Mouse (Mus musculus) macrophage (primary cell): ENCODE results near the gene Mlph. TPM values are rescaled to one million over a fixed set of nuclear protein-coding genes. Genes with fewer than 3 reads are reported as not detected.

Experiments
- H3K27ac ChIP-seq: fragments of 350-480 bp; formaldehyde crosslinking; 2 replicates; pipeline ENCODE4 v1.9.0; 2021
- H3K36me3 ChIP-seq: fragments of 350-480 bp; formaldehyde crosslinking; 2 replicates; pipeline ENCODE4 v1.9.0; 2021; ENCODE audit errors: inconsistent target
- H3K4me3 ChIP-seq: fragments of 350-480 bp; formaldehyde crosslinking; 2 replicates; pipeline ENCODE4 v1.9.0; 2021; ENCODE audit errors: inconsistent target
- H3K79me2 ChIP-seq: fragments of 350-480 bp; formaldehyde crosslinking; 2 replicates; pipeline ENCODE4 v1.9.0; 2021; ENCODE audit errors: inconsistent target
- WGBS: methylation state at CpG from one replicate; pipeline ENCODE4 v1.1.7; 2026; ENCODE audit warnings: inconsistent platforms; ENCODE audit not compliant: missing documents; 5-methylcytosine and 5-hydroxymethylcytosine counted together
- polyA plus RNA-seq: library from polyadenylated mRNA; stranded (reverse); fragments of 250-400 nt; gene quantifications from 3 replicates; pipeline ENCODE4 v1.2.4, GENCODE M21; 2018; ENCODE audit warnings: inconsistent platforms

Gene Mlph
- polyA plus RNA-seq, 1 experiment from 2014 or later, result 0.16 TPM

GRCm38 (mm10) chr1:90969881-90970390 lies 55.1 kb downstream of the Mlph start:
- 93% methylated on average over 10 of the region's 10 CpGs for WGBS
- H3K79me2 ChIP-seq, result no peaks in the 10 kb centered on the region
- no peaks in the 10 kb centered on the region for H3K36me3 ChIP-seq
- no peak overlapping the region for H3K4me3 ChIP-seq
- H3K27ac ChIP-seq, result no peak overlapping the region

GRCm38 (mm10) chr1:90972911-90973573 lies 58.2 kb downstream of the Mlph start:
- H3K79me2 ChIP-seq, result no peaks in the 10 kb centered on the region
- peak overlapping the region; percentile 89 for H3K27ac ChIP-seq
- 34% methylated on average over 9 of the region's 9 CpGs for WGBS
- no peak overlapping the region for H3K4me3 ChIP-seq
- no peaks in the 10 kb centered on the region for H3K36me3 ChIP-seq

GRCm38 (mm10) chr1:90973574-90973911 lies 58.7 kb downstream of the Mlph start:
- Histone ChIP-seq H3K79me2 (no peaks in the 10 kb centered on the region), H3K36me3 (no peaks in the 10 kb centered on the region), H3K27ac (peak overlapping the region; percentile 89), H3K4me3 (no peak overlapping the region)
- WGBS, result 58% methylated on average over 2 of the region's 2 CpGs

DNA sequence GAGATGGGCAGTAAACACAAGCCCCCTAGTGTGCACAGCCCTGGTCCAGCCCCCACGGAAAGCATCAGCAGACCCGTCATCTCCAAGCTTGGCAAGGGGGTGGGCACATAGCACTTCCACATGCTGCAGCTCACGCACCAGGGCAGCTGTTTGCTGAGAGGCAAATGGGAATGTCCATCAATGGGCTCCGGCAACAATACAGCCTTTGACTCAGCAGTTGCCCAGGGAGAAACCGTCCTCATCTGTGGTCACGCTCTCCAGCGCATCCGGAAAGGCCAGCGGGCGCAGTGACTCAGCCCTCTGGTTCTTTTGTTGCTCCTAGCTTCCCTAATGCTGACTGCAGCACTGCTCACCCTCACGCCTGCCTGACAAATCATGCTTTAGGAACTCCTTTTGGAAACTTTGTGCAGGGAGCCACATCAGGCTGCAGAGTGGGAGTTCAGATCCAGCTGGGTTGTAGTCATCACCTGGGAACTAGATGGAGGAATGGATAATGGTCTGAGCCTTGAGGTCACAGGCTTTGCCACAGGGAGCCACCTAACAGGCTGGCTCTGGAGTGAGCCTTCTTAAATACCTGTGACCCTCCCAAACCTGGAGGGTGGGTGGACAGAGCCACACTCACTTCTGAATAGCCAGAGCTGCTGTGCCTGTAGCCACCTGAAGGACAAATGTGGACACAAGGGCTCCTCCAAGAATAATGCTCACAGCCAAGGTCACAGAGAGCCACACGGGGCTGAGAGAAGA lies 60.2 kb downstream of the Mlph start:
- 3% methylated on average over 12 of the region's 12 CpGs for WGBS
- H3K36me3 ChIP-seq, result no peaks in the 10 kb centered on the region
- H3K79me2 ChIP-seq, result no peaks in the 10 kb centered on the region
- peak overlapping the region; percentile 89 for H3K27ac ChIP-seq
- H3K4me3 ChIP-seq, result no peak overlapping the region

DNA sequence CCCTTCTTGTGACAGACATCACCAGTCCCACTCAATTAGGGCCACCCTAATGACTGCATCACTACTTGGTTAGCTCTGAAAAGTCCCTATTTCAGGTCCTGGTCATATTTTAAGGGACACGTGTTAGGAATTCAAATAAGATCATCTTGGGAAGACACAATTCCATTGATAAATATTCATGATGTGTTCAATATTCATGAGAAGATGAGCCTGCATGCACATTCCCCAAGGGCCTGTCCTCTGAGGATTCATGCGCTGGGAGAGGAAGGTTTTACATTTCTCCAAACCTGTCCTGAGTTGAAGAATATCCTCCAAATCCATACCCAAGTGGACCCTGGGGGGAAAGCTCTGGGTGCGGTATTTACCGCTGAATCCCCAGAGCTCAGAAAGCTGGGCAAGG lies 61.1 kb downstream of the Mlph start:
- 94% methylated on average over 4 of the region's 4 CpGs for WGBS
- Histone ChIP-seq H3K79me2 (no peaks in the 10 kb centered on the region), H3K4me3 (no peak overlapping the region), H3K27ac (peak overlapping the region; percentile 89), H3K36me3 (no peaks in the 10 kb centered on the region)

DNA sequence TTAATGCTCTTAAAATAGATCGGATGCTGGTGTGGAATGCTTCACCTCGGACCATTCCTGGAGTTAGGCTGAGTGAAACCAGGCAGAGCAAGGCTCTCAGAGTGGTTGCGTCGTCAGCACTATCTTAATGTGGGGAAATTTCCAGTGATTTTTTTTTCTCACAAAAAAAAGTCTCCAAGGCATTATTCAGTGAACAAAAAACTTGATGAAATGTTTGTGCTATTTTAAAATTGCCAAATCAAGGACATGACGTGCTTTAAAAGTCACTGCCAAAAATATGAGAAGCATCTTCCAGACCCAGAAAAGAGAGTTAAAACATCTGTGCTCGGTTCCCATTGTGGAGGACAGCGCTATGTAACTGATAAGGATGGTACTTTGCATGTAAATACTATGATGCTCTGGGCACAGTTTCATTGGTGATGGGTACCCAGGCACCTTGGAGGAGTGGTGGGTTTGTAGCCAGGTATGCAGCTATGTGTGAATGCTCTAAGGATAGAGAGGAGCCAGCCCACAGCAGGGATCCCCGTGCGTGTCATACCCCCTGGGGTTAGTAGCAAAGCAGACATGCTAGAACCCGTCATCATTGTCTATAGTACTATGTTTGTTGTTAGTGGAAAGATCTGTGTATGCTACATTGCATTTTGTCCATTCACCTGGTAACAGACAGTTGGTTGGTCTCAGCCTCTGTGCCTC lies 65.9 kb downstream of the Mlph start:
- Histone ChIP-seq H3K36me3 (no peaks in the 10 kb centered on the region), H3K79me2 (no peaks in the 10 kb centered on the region), H3K4me3 (no peak overlapping the region), H3K27ac (no peak overlapping the region)
- 91% methylated on average over 10 of the region's 10 CpGs for WGBS

GRCm38 (mm10) chr1:90981346-90981745 lies 66.5 kb downstream of the Mlph start:
- H3K27ac ChIP-seq, result no peak overlapping the region
- no peaks in the 10 kb centered on the region for H3K79me2 ChIP-seq
- no peak overlapping the region for H3K4me3 ChIP-seq
- H3K36me3 ChIP-seq, result no peaks in the 10 kb centered on the region
- 93% methylated on average over 3 of the region's 3 CpGs for WGBS

GRCm38 (mm10) chr1:90995916-90996315 lies 81.0 kb downstream of the Mlph start:
- Histone ChIP-seq H3K79me2 (peaks cover 20% of the 10 kb centered on the region), H3K27ac (no peak overlapping the region), H3K4me3 (no peak overlapping the region), H3K36me3 (no peaks in the 10 kb centered on the region)
- 93% methylated on average over 1 of the region's 1 CpGs for WGBS

DNA sequence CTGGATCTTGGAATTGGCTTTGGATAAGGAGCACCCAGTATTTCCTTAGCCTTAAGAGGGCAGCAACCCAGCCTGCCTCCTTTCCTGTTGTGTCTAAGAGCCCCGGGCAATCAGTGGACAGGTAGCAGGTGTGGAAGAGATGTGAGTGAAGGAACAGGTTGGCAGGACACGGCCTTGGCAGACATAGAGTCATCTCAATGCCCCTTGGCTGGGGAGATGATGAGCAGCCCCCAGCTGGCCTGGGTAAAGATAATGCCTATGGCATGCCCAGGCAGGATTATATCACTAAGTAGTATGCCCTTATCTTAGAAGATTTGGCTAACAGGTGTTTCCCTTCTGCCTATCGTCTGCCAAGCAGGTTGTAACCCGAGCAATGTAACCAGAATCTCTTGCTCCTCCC lies 82.3 kb downstream of the Mlph start:
- WGBS, result 81% methylated on average over 4 of the region's 4 CpGs
- Histone ChIP-seq H3K4me3 (no peak overlapping the region), H3K79me2 (peaks cover 32% of the 10 kb centered on the region), H3K36me3 (no peaks in the 10 kb centered on the region), H3K27ac (no peak overlapping the region)

DNA sequence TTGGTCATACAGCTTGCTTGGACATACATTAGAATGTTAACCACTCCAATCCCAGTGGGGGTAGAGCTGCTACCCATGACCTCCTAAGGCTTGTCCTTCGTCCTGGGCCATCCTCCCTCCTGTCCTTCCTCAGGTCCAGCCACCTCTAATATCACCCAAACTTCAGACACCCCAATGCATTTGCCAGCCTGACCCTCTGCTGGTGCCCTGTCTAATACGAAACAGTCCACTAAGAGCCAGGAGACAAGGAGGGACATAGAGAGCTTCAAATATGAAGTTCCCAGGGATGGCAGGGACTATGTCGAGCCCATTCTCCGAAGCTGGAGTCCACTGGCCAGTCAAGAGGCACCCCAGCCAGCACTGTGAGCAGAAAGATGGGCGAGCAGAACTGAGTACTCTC lies 82.8 kb downstream of the Mlph start:
- Histone ChIP-seq H3K36me3 (no peaks in the 10 kb centered on the region), H3K27ac (no peak overlapping the region), H3K4me3 (no peak overlapping the region; the same call in 1 of the 2 replicates), H3K79me2 (peaks cover 37% of the 10 kb centered on the region)
- 87% methylated on average over 5 of the region's 5 CpGs for WGBS

- no peaks in the 10 kb centered on the region for H3K36me3 ChIP-seq
- peaks cover 44% of the 10 kb centered on the region for H3K79me2 ChIP-seq
- peak within 1 kb of the TSS; percentile 75 for H3K4me3 ChIP-seq
- WGBS, result 1% methylated on average over 40 of the region's 59 CpGs
- H3K27ac ChIP-seq, result peak within 1 kb of the TSS; percentile 31
These were observed 83.5 kb downstream of the Mlph start, which contains the start of gene Lrrfip1 for GRCm38 (mm10) chr1:90998268-90998890. Gene Lrrfip1, plus strand, starts transcription at chr1:90998737.

DNA sequence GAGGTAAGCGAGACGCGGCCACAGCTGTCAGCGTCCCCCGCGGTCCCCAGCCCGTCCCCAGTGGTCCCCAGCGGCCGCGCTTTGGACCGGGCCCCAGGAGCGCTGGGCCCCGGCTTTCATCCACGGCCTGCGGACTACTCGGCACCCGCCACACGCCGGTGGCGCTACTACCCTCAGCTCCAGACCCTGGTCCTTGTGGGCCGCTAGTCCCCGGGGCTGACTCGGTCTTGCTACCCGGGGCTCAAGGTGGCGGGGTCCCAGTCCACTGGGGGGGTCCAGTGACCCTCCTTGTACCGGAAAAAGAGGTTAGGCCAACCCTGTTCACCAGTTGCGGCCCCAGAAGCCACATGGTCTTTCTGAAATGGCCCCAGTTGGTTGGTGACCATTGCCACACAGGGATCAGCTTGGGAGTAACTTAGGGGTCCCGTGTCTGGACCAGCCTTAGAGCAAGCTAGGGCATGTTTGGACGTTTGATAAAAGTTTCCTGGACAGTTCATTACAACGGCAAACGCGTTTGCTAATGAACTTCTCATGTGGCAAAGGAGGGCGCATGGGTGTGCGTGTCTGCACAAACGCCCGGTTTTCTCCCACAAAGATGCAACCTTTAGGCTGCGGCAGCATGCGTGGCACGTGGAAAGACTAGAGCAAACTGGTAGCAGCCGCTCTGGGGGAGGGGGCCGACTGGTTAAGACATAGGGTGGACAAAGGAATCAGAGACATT lies 84.2 kb downstream of the Mlph start:
- Histone ChIP-seq H3K27ac (0 out of 2 replicates have a peak overlapping the region, but pooled peaks have one; percentile 10), H3K36me3 (no peaks in the 10 kb centered on the region), H3K4me3 (peak overlapping the region; percentile 75), H3K79me2 (peaks cover 51% of the 10 kb centered on the region)
- WGBS, result under 1% methylated on average over 41 of the region's 41 CpGs

GRCm38 (mm10) chr1:90999911-91000601 lies 85.2 kb downstream of the Mlph start:
- Histone ChIP-seq H3K36me3 (no peaks in the 10 kb centered on the region), H3K27ac (no peak overlapping the region), H3K4me3 (peak overlapping the region; percentile 75; the same call in 1 of the 2 replicates), H3K79me2 (peaks cover 61% of the 10 kb centered on the region)
- 57% methylated on average over 10 of the region's 10 CpGs for WGBS
